Mouse (Mus musculus): ENCODE results near the gene Nedd8. TPM values are rescaled to one million over a fixed set of nuclear protein-coding genes. Genes with fewer than 3 reads are reported as not detected.

Gene Nedd8
- polyA plus RNA-seq, 1 experiment from 2014 or later, result 212 TPM

DNA sequence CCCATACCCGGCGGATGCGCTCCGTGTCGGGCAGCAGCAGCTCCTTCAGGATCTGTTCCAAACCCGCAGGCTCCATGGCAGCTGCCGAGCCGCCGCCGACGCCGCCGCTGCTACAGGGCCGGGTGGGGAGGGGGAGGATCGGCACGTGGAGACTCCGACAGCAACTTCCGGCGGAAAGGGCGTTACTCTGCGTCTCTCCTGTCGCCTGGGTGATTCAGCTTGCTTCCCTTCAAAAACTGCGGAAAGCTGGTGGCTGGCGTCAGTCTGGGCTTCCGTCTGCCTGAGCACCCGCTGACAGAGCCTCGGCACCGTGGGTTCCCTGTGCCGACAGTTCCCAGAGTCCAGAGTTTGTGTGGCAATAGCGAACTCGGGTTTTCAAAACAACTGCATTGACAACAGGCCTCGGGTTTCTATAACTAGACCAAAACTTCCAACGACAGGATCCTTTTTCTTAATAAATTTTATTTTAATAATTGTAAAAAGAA lies 36.4 kb downstream of the Nedd8 start, which contains the start of gene Ipo4:
Gene Ipo4, minus strand, starts transcription at position 435 of the 485 bp plus-strand sequence.
- peak; percentile 82 for ATAC-seq (ENCODE audit: low read depth)
- peak within 1 kb of the TSS; percentile 60 for H3K9ac ChIP-seq (ENCODE audit: low read depth, low read length)
- peaks cover 27% of the 10 kb centered on the region for H3K36me3 ChIP-seq (ENCODE audit: control insufficient read depth, insufficient read depth)
- no peaks in the 10 kb centered on the region for H3K27me3 ChIP-seq (ENCODE audit: control insufficient read depth, insufficient read depth, low read depth, low read length)
- no peaks in the 10 kb centered on the region for H3K9me3 ChIP-seq (replicated peaks; ENCODE audit: control insufficient read depth, low read length)
- H3K27ac ChIP-seq (ENCODE audit: low read length), result peak within 1 kb of the TSS; percentile 49; the same call in 1 of the 2 replicates
- peaks cover 12% of the 10 kb centered on the region for H3K4me1 ChIP-seq (ENCODE audit: control insufficient read depth, low read depth, low read length)
- WGBS (ENCODE audit: insufficient replicate concordance), result 1% methylated on average over 33 of the region's 33 CpGs
- peak within 1 kb of the TSS; percentile 93 for H3K4me2 ChIP-seq (ENCODE audit: low read depth, low read length)
- peak within 1 kb of the TSS; percentile 65 for H3K4me3 ChIP-seq (ENCODE audit: low read depth, low read length)

DNA sequence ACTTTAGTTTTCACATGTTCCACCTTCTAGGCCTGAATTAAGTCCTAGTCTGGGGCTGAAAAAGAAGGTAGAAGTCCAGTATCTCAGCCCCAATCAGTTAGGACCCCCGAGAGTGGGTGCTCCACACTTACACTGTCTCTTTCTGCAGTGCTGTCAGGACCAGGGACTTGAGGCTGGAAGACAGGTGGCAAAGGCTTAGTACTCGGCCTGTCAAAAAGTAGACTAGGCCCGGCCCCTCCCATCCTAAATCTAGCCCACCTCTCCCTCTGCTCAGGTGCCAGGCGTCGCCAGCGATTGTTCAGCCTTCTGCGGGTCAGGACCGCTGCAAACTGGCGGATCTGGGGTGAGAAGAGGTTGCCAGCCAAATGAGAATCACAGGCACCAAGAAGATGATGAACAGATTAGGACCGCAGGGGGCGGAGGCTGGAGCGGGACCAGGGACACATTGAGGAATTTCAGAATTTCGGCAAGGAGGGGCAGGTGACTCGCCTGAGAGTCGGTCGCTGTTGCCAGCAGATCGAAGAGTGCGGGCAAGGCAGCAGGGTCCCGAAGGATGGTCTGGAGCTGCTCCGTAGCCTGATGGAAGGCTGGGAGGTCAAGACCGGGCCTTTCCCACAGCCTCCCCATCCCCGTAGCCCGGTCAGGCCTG lies 36.9 kb downstream of the Nedd8 start:
- H3K27ac ChIP-seq (ENCODE audit: low read length), result no peak overlapping the region

DNA sequence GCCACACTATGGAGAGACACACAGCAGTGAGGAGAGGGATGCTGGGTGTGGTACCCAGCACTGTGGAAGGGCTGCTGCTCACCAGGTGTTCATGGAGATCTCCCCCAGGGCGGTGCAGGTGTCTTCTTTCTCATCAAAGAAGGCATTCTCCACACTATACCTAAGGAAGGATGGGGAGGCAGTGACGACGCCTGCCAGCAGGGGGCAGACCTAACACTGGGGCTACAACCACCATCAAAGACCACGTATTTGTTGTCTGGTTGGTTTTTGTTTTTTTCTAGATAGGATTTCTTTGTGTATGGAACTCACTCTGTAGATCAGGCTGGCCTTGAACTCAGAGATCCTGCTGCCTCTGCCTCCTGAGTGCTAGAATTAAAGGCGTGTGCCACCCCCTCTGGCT lies 42.6 kb downstream of the Nedd8 start:
- peaks cover 11% of the 10 kb centered on the region for H3K36me3 ChIP-seq (ENCODE audit: control insufficient read depth, insufficient read depth)
- H3K27me3 ChIP-seq (ENCODE audit: control insufficient read depth, insufficient read depth, low read depth, low read length), result no peaks in the 10 kb centered on the region
- peaks cover 10% of the 10 kb centered on the region for H3K4me1 ChIP-seq (ENCODE audit: control insufficient read depth, low read depth, low read length)
- no peak for ATAC-seq (ENCODE audit: low read depth)
- no peak overlapping the region for H3K27ac ChIP-seq (ENCODE audit: low read length)
- 32% methylated on average over 5 of the region's 5 CpGs for WGBS (ENCODE audit: insufficient replicate concordance)
- H3K4me3 ChIP-seq (ENCODE audit: low read depth, low read length), result no peak overlapping the region
- H3K9ac ChIP-seq (ENCODE audit: low read depth, low read length), result no peak overlapping the region
- H3K4me2 ChIP-seq (ENCODE audit: low read depth, low read length), result no peak overlapping the region
- no peaks in the 10 kb centered on the region for H3K9me3 ChIP-seq (replicated peaks; ENCODE audit: control insufficient read depth, low read length)

More for the DNA sequence above, 36.9 kb downstream of the Nedd8 start:
- peak; percentile 24 for ATAC-seq (ENCODE audit: low read depth)
- peak overlapping the region; percentile 65 for H3K4me3 ChIP-seq (ENCODE audit: low read depth, low read length)
- H3K9ac ChIP-seq (ENCODE audit: low read depth, low read length), result peak overlapping the region; percentile 60
- no peaks in the 10 kb centered on the region for H3K27me3 ChIP-seq (ENCODE audit: control insufficient read depth, insufficient read depth, low read depth, low read length)
- peak overlapping the region; percentile 93 for H3K4me2 ChIP-seq (ENCODE audit: low read depth, low read length)
- peaks cover 12% of the 10 kb centered on the region for H3K4me1 ChIP-seq (ENCODE audit: control insufficient read depth, low read depth, low read length)
- no peaks in the 10 kb centered on the region for H3K9me3 ChIP-seq (replicated peaks; ENCODE audit: control insufficient read depth, low read length)
- WGBS (ENCODE audit: insufficient replicate concordance), result 3% methylated on average over 23 of the region's 23 CpGs
- peaks cover 24% of the 10 kb centered on the region for H3K36me3 ChIP-seq (ENCODE audit: control insufficient read depth, insufficient read depth)

- no peak overlapping the region for H3K4me2 ChIP-seq (ENCODE audit: low read depth, low read length)
- H3K4me3 ChIP-seq (ENCODE audit: low read depth, low read length), result no peak overlapping the region
- H3K9me3 ChIP-seq (replicated peaks; ENCODE audit: control insufficient read depth, low read length), result no peaks in the 10 kb centered on the region
- no peak overlapping the region for H3K27ac ChIP-seq (ENCODE audit: low read length)
- no peak overlapping the region for H3K9ac ChIP-seq (ENCODE audit: low read depth, low read length)
- peaks cover 11% of the 10 kb centered on the region for H3K36me3 ChIP-seq (ENCODE audit: control insufficient read depth, insufficient read depth)
- no peaks in the 10 kb centered on the region for H3K27me3 ChIP-seq (ENCODE audit: control insufficient read depth, insufficient read depth, low read depth, low read length)
- 78% methylated on average over 27 of the region's 27 CpGs for WGBS (ENCODE audit: insufficient replicate concordance)
- peaks cover 10% of the 10 kb centered on the region for H3K4me1 ChIP-seq (ENCODE audit: control insufficient read depth, low read depth, low read length)
- peak; percentile 54 for ATAC-seq (ENCODE audit: low read depth)
Observed at GRCm38 (mm10) chr14:55628077-55628827, 43.7 kb downstream of the Nedd8 start.

- peak overlapping the region; percentile 8; the same call in 1 of the 2 replicates for H3K27ac ChIP-seq (ENCODE audit: low read length)
- 15% methylated on average over 22 of the region's 22 CpGs for WGBS (ENCODE audit: insufficient replicate concordance)
- H3K4me1 ChIP-seq (ENCODE audit: control insufficient read depth, low read depth, low read length), result peaks cover 34% of the 10 kb centered on the region
Observed at GRCm38 (mm10) chr14:55618486-55619195, 53.3 kb downstream of the Nedd8 start.

GRCm38 (mm10) chr14:55617822-55618221 lies 54.1 kb downstream of the Nedd8 start, which contains the start of gene Rec8:
TSS of gene Rec8 (plus strand) at chr14:55618037.
- Histone ChIP-seq H3K9me3 (replicated peaks; ENCODE audit: control insufficient read depth, low read length) (no peaks in the 10 kb centered on the region), H3K4me2 (ENCODE audit: low read depth, low read length) (peak within 1 kb of the TSS; percentile 62), H3K9ac (ENCODE audit: low read depth, low read length) (peak within 1 kb of the TSS; percentile 41; the same call in 1 of the 2 replicates), H3K4me3 (ENCODE audit: low read depth, low read length) (peak within 1 kb of the TSS; percentile 41), H3K4me1 (ENCODE audit: control insufficient read depth, low read depth, low read length) (peaks cover 34% of the 10 kb centered on the region), H3K27me3 (ENCODE audit: control insufficient read depth, insufficient read depth, low read depth, low read length) (no peaks in the 10 kb centered on the region), H3K36me3 (ENCODE audit: control insufficient read depth, insufficient read depth) (no peaks in the 10 kb centered on the region), H3K27ac (ENCODE audit: low read length) (peak within 1 kb of the TSS; percentile 60)
- 25% methylated on average over 21 of the region's 21 CpGs for WGBS (ENCODE audit: insufficient replicate concordance)
- ATAC-seq (ENCODE audit: low read depth), result peak; percentile 61

More at GRCm38 (mm10) chr14:55618486-55619195, 53.3 kb downstream of the Nedd8 start:
- H3K9me3 ChIP-seq (replicated peaks; ENCODE audit: control insufficient read depth, low read length), result no peaks in the 10 kb centered on the region
- H3K4me2 ChIP-seq (ENCODE audit: low read depth, low read length), result peak overlapping the region; percentile 62
- peak overlapping the region; percentile 41 for H3K4me3 ChIP-seq (ENCODE audit: low read depth, low read length)
- H3K27me3 ChIP-seq (ENCODE audit: control insufficient read depth, insufficient read depth, low read depth, low read length), result no peaks in the 10 kb centered on the region
- ATAC-seq (ENCODE audit: low read depth), result peak; percentile 64
- no peaks in the 10 kb centered on the region for H3K36me3 ChIP-seq (ENCODE audit: control insufficient read depth, insufficient read depth)
- H3K9ac ChIP-seq (ENCODE audit: low read depth, low read length), result peak overlapping the region; percentile 41; the same call in 1 of the 2 replicates

GRCm38 (mm10) chr14:55616844-55617243 lies 55.1 kb downstream of the Nedd8 start:
- Histone ChIP-seq H3K36me3 (ENCODE audit: control insufficient read depth, insufficient read depth) (no peaks in the 10 kb centered on the region), H3K9me3 (replicated peaks; ENCODE audit: control insufficient read depth, low read length) (no peaks in the 10 kb centered on the region), H3K4me2 (ENCODE audit: low read depth, low read length) (no peak overlapping the region), H3K9ac (ENCODE audit: low read depth, low read length) (no peak overlapping the region), H3K27me3 (ENCODE audit: control insufficient read depth, insufficient read depth, low read depth, low read length) (no peaks in the 10 kb centered on the region), H3K4me1 (ENCODE audit: control insufficient read depth, low read depth, low read length) (peaks cover 34% of the 10 kb centered on the region), H3K27ac (ENCODE audit: low read length) (peak overlapping the region; percentile 60), H3K4me3 (ENCODE audit: low read depth, low read length) (no peak overlapping the region)
- WGBS (ENCODE audit: insufficient replicate concordance), result 50% methylated on average over 2 of the region's 2 CpGs
- ATAC-seq (ENCODE audit: low read depth), result no peak

- ATAC-seq (ENCODE audit: low read depth), result no peak
- no peak overlapping the region for H3K9ac ChIP-seq (ENCODE audit: low read depth, low read length)
- 61% methylated on average over 2 of the region's 2 CpGs for WGBS (ENCODE audit: insufficient replicate concordance)
Observed at GRCm38 (mm10) chr14:55615876-55616275, 56.0 kb downstream of the Nedd8 start.

More at GRCm38 (mm10) chr14:55615876-55616275, 56.0 kb downstream of the Nedd8 start:
- H3K27ac ChIP-seq (ENCODE audit: low read length), result peak overlapping the region; percentile 48; the same call in 1 of the 2 replicates
- no peaks in the 10 kb centered on the region for H3K27me3 ChIP-seq (ENCODE audit: control insufficient read depth, insufficient read depth, low read depth, low read length)
- no peak overlapping the region for H3K4me2 ChIP-seq (ENCODE audit: low read depth, low read length)
- no peaks in the 10 kb centered on the region for H3K36me3 ChIP-seq (ENCODE audit: control insufficient read depth, insufficient read depth)
- peaks cover 34% of the 10 kb centered on the region for H3K4me1 ChIP-seq (ENCODE audit: control insufficient read depth, low read depth, low read length)
- H3K4me3 ChIP-seq (ENCODE audit: low read depth, low read length), result no peak overlapping the region
- no peaks in the 10 kb centered on the region for H3K9me3 ChIP-seq (replicated peaks; ENCODE audit: control insufficient read depth, low read length)
